In genomic region chr5:115155831-115156230, GRCm38 (mm10) we compare ENCODE assay signal across 8 mouse cellular contexts. TPM values are rescaled to one million over a fixed set of nuclear protein-coding genes. Genes with fewer than 3 reads are reported as not detected.
A peak's percentile ranks its signal among the peaks of the same experiment; 100 is the strongest.
DNase-seq lines count a peak whose midpoint lies in the region; ATAC-seq and TF ChIP-seq lines count a peak whose summit lies in the region.

No protein-coding gene starts in this region.

- H3K27me3 ChIP-seq in cerebellum, adult 2 months (ENCODE audit: control insufficient read depth, insufficient read depth, low read length): no peaks in the 10 kb centered on the region
- no peaks in the 10 kb centered on the region for H3K27me3 ChIP-seq in hindbrain, embryonic 14.5 days (ENCODE audit: control insufficient read depth, insufficient read depth, low read length)
- H3K27me3 ChIP-seq in liver, adult 2 months (ENCODE audit: control insufficient read depth, insufficient read depth, low read length): no peaks in the 10 kb centered on the region
- H3K27me3 ChIP-seq in neural tube, embryonic 13.5 days: no peaks in the 10 kb centered on the region

- TF ChIP-seq CTCF in cerebellum, adult 2 months (IDR thresholded peaks at IDR 0.05; ENCODE audit: borderline replicate concordance, insufficient read depth, low read depth, low read length): no peak
- no peak for TF ChIP-seq CTCF in bone marrow macrophage, adult 2 months (IDR thresholded peaks at IDR 0.05; ENCODE audit: low read depth, low read length)
- TF ChIP-seq CTCF in liver, adult 2 months (IDR thresholded peaks at IDR 0.05; ENCODE audit: low read depth, low read length): no peak

- TF ChIP-seq POLR2A in cerebellum, adult 2 months (IDR thresholded peaks at IDR 0.05; ENCODE audit: borderline replicate concordance, insufficient read depth, low read length): no peak
- no peak for TF ChIP-seq POLR2A in bone marrow macrophage, adult 2 months (IDR thresholded peaks at IDR 0.05; ENCODE audit: borderline replicate concordance, low read depth, low read length)
- TF ChIP-seq POLR2A in liver, adult 2 months (IDR thresholded peaks at IDR 0.05; ENCODE audit: extremely low read depth, insufficient read depth, low read length): no peak

- H3K4me2 ChIP-seq in hindbrain, embryonic 14.5 days (replicated peaks): peak overlapping the region; percentile 60
- H3K4me2 ChIP-seq in neural tube, embryonic 13.5 days: peak overlapping the region; percentile 96

- peaks cover 25% of the 10 kb centered on the region; the same call in 1 of the 2 replicates for H3K4me1 ChIP-seq in cerebellum, adult 2 months (ENCODE audit: control insufficient read depth, insufficient read depth, low read length)
- H3K4me1 ChIP-seq in bone marrow macrophage, adult 2 months (ENCODE audit: control insufficient read depth, insufficient read depth, low read length): peaks cover 33% of the 10 kb centered on the region
- H3K4me1 ChIP-seq in hindbrain, embryonic 14.5 days (replicated peaks; ENCODE audit: control insufficient read depth, insufficient read depth, low read length): peaks cover 40% of the 10 kb centered on the region
- peaks cover 6% of the 10 kb centered on the region; the same call in 1 of the 2 replicates for H3K4me1 ChIP-seq in liver, adult 2 months (ENCODE audit: control insufficient read depth, insufficient read depth, low read length)
- H3K4me1 ChIP-seq in neural tube, embryonic 13.5 days (replicated peaks): peaks cover 68% of the 10 kb centered on the region

- H3K79me2 ChIP-seq in liver, adult 2 months (ENCODE audit: control insufficient read depth, insufficient read depth, low read length): peaks cover 33% of the 10 kb centered on the region; the same call in 1 of the 2 replicates

- no peak for DNase-seq in cerebellum, adult 2 months
- no peak for DNase-seq in cerebellum, adult 11-12 months
- DNase-seq in hindbrain, embryonic 14.5 days (ENCODE audit: low spot score): no peak
- peak; percentile 72 for DNase-seq in liver, adult 2 months (ENCODE audit: extremely low read depth, low read depth, low spot score)
- no peak for DNase-seq in layer of hippocampus, postnatal 10 days (ENCODE audit: low spot score in 2 of 2)
- no peak for DNase-seq in T-cell, adult 2 months (ENCODE audit: low spot score)

- H3K27ac ChIP-seq in cerebellum, adult 2 months (ENCODE audit: insufficient read depth, low read length): no peak overlapping the region
- peak overlapping the region; percentile 70 for H3K27ac ChIP-seq in bone marrow macrophage, adult 2 months (ENCODE audit: insufficient read depth, low read depth, low read length)
- H3K27ac ChIP-seq in hindbrain, embryonic 14.5 days: no peak overlapping the region
- H3K27ac ChIP-seq in liver, adult 2 months (replicated peaks; ENCODE audit: insufficient read depth, low read depth, low read length): 0 out of 2 replicates have a peak overlapping the region, but pooled peaks have one; percentile 12
- H3K27ac ChIP-seq in neural tube, embryonic 13.5 days (replicated peaks): no peak overlapping the region

- H3K4me3 ChIP-seq in cerebellum, adult 2 months (replicated peaks; ENCODE audit: insufficient read depth, low read depth, low read length): peak overlapping the region; percentile 3
- peak overlapping the region; percentile 92 for H3K4me3 ChIP-seq in bone marrow macrophage, adult 2 months (ENCODE audit: insufficient read depth, low read length)
- 0 out of 2 replicates have a peak overlapping the region, but pooled peaks have one; percentile 1 for H3K4me3 ChIP-seq in hindbrain, embryonic 14.5 days (replicated peaks; ENCODE audit: low read length)
- no peak overlapping the region for H3K4me3 ChIP-seq in liver, adult 2 months (ENCODE audit: insufficient read depth, low read depth, low read length)
- H3K4me3 ChIP-seq in neural tube, embryonic 13.5 days: peak overlapping the region; percentile 96

- WGBS in cerebellum, adult 2 months: 16% methylated on average over 5 of the region's 5 CpGs
- WGBS in hindbrain, embryonic 14.5 days: 53% methylated on average over 5 of the region's 5 CpGs
- WGBS in liver, adult 2 months: 21% methylated on average over 5 of the region's 5 CpGs
- 36% methylated on average over 5 of the region's 5 CpGs for WGBS in neural tube, embryonic 13.5 days

- H3K9me3 ChIP-seq in hindbrain, embryonic 14.5 days (ENCODE audit: control insufficient read depth, low read length): no peaks in the 10 kb centered on the region
- no peaks in the 10 kb centered on the region for H3K9me3 ChIP-seq in neural tube, embryonic 13.5 days

- H3K9ac ChIP-seq in hindbrain, embryonic 14.5 days: peak overlapping the region; percentile 90
- no peak overlapping the region for H3K9ac ChIP-seq in liver, adult 2 months (ENCODE audit: low read depth, low read length)
- H3K9ac ChIP-seq in neural tube, embryonic 13.5 days: peak overlapping the region; percentile 97

- no peak for ATAC-seq in hindbrain, embryonic 14.5 days (ENCODE audit: low FRiP score)
- ATAC-seq in neural tube, embryonic 13.5 days (ENCODE audit: low read depth): no peak

- H3K36me3 ChIP-seq in hindbrain, embryonic 14.5 days (replicated peaks; ENCODE audit: control insufficient read depth, insufficient read depth): peaks cover 4% of the 10 kb centered on the region
- peaks cover 1% of the 10 kb centered on the region; the same call in 1 of the 2 replicates for H3K36me3 ChIP-seq in liver, adult 2 months (ENCODE audit: control insufficient read depth, insufficient read depth, low read length)
- peaks cover 4% of the 10 kb centered on the region for H3K36me3 ChIP-seq in neural tube, embryonic 13.5 days

RNA-seq across cellular contexts. Expression of gene Mlec, which starts 2.1 kb away (rescaled TPM):
- 66.0 and 80.2 TPM in 2 replicates for polyA plus RNA-seq in cerebellum, adult 2 months (2012; rRNA removed)
- 54.3 and 60.3 TPM in 2 replicates for polyA plus RNA-seq in bone marrow macrophage, adult 2 months (2012; ENCODE audit: insufficient read depth, insufficient read length, missing spikeins)
- polyA plus RNA-seq in hindbrain, embryonic 14.5 days (2014; fragmentation: Nextera tagmentation; extraction: Ambion mirVana): 21.0 and 26.4 TPM in 2 replicates
- total RNA-seq in liver, adult 2 months (2014; rRNA removed): 33.7 and 44.7 TPM in 2 replicates
- polyA plus RNA-seq in liver, adult 2 months (2012; rRNA removed): 40.8 and 41.8 TPM in 2 replicates
- polyA plus RNA-seq in neural tube, embryonic 13.5 days (2015; fragmentation: Nextera tagmentation; extraction: Ambion mirVana): 32.1 and 33.5 TPM in 2 replicates
- 10 to 100 TPM; 75.1 to 78.2 TPM for total RNA-seq in layer of hippocampus, postnatal 10 days (2021)

RNA-seq across cellular contexts. Expression of gene Unc119b, which starts 21.1 kb away (rescaled TPM):
- polyA plus RNA-seq in cerebellum, adult 2 months (2012; rRNA removed): 34.0 and 36.1 TPM in 2 replicates
- polyA plus RNA-seq in bone marrow macrophage, adult 2 months (2012; ENCODE audit: insufficient read depth, insufficient read length, missing spikeins): 5.2 and 6.1 TPM in 2 replicates
- 31.2 and 39.0 TPM in 2 replicates for polyA plus RNA-seq in hindbrain, embryonic 14.5 days (2014; fragmentation: Nextera tagmentation; extraction: Ambion mirVana)
- 12.5 and 17.3 TPM in 2 replicates for total RNA-seq in liver, adult 2 months (2014; rRNA removed)
- 29.4 and 32.0 TPM in 2 replicates for polyA plus RNA-seq in liver, adult 2 months (2012; rRNA removed)
- polyA plus RNA-seq in neural tube, embryonic 13.5 days (2015; fragmentation: Nextera tagmentation; extraction: Ambion mirVana): 37.2 and 39.3 TPM in 2 replicates
- total RNA-seq in layer of hippocampus, postnatal 10 days (2021): 10 to 100 TPM; 26.7 to 29.8 TPM

RNA-seq across cellular contexts. Expression of gene Acads, which starts 36.7 kb away (rescaled TPM):
- 14.9 and 16.1 TPM in 2 replicates for polyA plus RNA-seq in cerebellum, adult 2 months (2012; rRNA removed)
- 22.3 and 22.7 TPM in 2 replicates for polyA plus RNA-seq in bone marrow macrophage, adult 2 months (2012; ENCODE audit: insufficient read depth, insufficient read length, missing spikeins)
- polyA plus RNA-seq in hindbrain, embryonic 14.5 days (2014; fragmentation: Nextera tagmentation; extraction: Ambion mirVana): 11.1 and 12.5 TPM in 2 replicates
- 140 and 143 TPM in 2 replicates for total RNA-seq in liver, adult 2 months (2014; rRNA removed)
- 255 and 293 TPM in 2 replicates for polyA plus RNA-seq in liver, adult 2 months (2012; rRNA removed)
- polyA plus RNA-seq in neural tube, embryonic 13.5 days (2015; fragmentation: Nextera tagmentation; extraction: Ambion mirVana): 29.1 and 30.6 TPM in 2 replicates
- 1 to 10 TPM; 6.8 to 9.9 TPM for total RNA-seq in layer of hippocampus, postnatal 10 days (2021)

RNA-seq across cellular contexts. Expression of gene Cabp1, which starts 38.4 kb away (rescaled TPM):
- 278 and 294 TPM in 2 replicates for polyA plus RNA-seq in cerebellum, adult 2 months (2012; rRNA removed)
- not detected in 2 replicates for polyA plus RNA-seq in bone marrow macrophage, adult 2 months (2012; ENCODE audit: insufficient read depth, insufficient read length, missing spikeins)
- polyA plus RNA-seq in hindbrain, embryonic 14.5 days (2014; fragmentation: Nextera tagmentation; extraction: Ambion mirVana): 17.7 and 22.8 TPM in 2 replicates
- 0.09 TPM in 1 of 2 replicates, not detected in the other for total RNA-seq in liver, adult 2 months (2014; rRNA removed)
- 0.07 and 0.21 TPM in 2 replicates for polyA plus RNA-seq in liver, adult 2 months (2012; rRNA removed)
- polyA plus RNA-seq in neural tube, embryonic 13.5 days (2015; fragmentation: Nextera tagmentation; extraction: Ambion mirVana): 24.3 and 27.7 TPM in 2 replicates
- total RNA-seq in layer of hippocampus, postnatal 10 days (2021): 10 to 100 TPM; 78.5 to 79.5 TPM

RNA-seq across cellular contexts. Expression of gene Gm10401, which starts 57.7 kb away (rescaled TPM):
- not detected in 2 replicates for polyA plus RNA-seq in cerebellum, adult 2 months (2012; rRNA removed)
- not detected in 2 replicates for polyA plus RNA-seq in bone marrow macrophage, adult 2 months (2012; ENCODE audit: insufficient read depth, insufficient read length, missing spikeins)
- polyA plus RNA-seq in hindbrain, embryonic 14.5 days (2014; fragmentation: Nextera tagmentation; extraction: Ambion mirVana): 49.1 and 53.0 TPM in 2 replicates
- not detected in 2 replicates for total RNA-seq in liver, adult 2 months (2014; rRNA removed)
- polyA plus RNA-seq in liver, adult 2 months (2012; rRNA removed): 0.17 TPM in 1 of 2 replicates, not detected in the other
- 32.8 and 33.7 TPM in 2 replicates for polyA plus RNA-seq in neural tube, embryonic 13.5 days (2015; fragmentation: Nextera tagmentation; extraction: Ambion mirVana)
- total RNA-seq in layer of hippocampus, postnatal 10 days (2021): not detected

Comparison
In these comparisons a context has a peak if more than half of its experiments do, and no peak if none do; other contexts are left out.
1. H3K27ac ChIP-seq: peak in bone marrow macrophage, adult 2 months (single experiment) and liver, adult 2 months (single experiment); none in cerebellum, adult 2 months (single experiment), hindbrain, embryonic 14.5 days (single experiment) and neural tube, embryonic 13.5 days (single experiment).